Mouse (Mus musculus): ENCODE measurements at regions not wholly inside any gene's neighbourhood (a gene's known extent, or its start where the extent isn't known, plus 50 kb on each side); places are given as distances from the start of the nearest gene placed in this dataset.

DNA sequence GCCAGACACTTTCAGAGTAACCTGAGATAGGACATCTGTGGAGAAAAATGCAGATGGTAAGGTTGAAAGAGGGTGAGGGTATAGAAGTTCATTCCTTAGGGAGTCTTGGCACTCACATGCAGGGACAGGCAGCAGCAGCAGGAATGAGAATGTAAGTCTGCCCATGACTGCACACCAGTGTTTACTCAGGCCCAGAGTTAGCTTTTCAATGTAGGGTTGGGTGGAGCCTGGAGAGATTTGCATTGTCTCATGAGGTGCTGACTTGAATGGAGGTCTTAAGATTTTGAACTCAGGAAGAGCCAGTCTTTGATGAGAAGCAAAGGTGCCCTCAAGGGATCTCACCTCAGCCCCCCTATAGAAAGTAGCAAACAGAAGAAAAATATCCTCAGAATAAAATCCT lies 918.9 kb downstream of the Adam6a start:
- TF ChIP-seq CTCF (IDR thresholded peaks at IDR 0.05; ENCODE audit: low read depth, low read length) (no peak), POLR2A (IDR thresholded peaks at IDR 0.05; ENCODE audit: insufficient read depth, low read length) (no peak), EP300 (IDR thresholded peaks at IDR 0.05; ENCODE audit: insufficient read depth, low read depth, low read length) (no peak)
